Mouse (Mus musculus) urinary bladder, adult 2 months (tissue): Measurements from ENCODE around the gene Nudcd3. TPM values are rescaled to one million over a fixed set of nuclear protein-coding genes. Genes with fewer than 3 reads are reported as not detected.

ENCODE experiments used
- DNase-seq: peaks from one replicate; pipeline ENCODE4 v3.0.0; 2022; ENCODE audit warnings: low spot score
- polyA plus RNA-seq: library from polyadenylated mRNA; depleted of rRNA; stranded (reverse); fragments of >200 nt; gene quantifications from 2 replicates; pipeline ENCODE4 v1.2.3, GENCODE M21; 2012; rRNA removed

The Nudcd3 gene
- polyA plus RNA-seq, 1 experiment, result 49.9 TPM

- no peak for DNase-seq
These were observed 136.6 kb downstream of the Nudcd3 start for GRCm38 (mm10) chr11:6063501-6064214.

DNA sequence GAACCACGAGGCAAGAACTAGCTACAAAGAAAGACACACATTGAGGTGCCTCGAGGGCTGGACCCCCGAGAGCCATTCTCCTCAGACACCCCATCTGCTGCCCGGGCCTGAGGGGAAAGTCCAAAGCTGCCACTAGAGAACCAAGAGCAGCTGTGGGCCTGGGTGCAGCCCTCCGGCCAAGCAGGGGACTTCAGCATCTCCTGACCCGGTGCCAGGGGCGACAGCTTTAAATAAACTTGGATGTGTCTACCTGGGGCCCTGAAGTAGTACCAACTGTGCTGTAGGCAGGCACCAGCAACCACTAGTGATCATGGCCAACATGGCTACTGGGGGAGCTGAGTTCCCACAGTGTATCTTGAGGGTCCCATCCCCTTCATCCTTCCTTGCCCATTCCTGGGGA is 137.2 kb downstream of the Nudcd3 start:
- no peak for DNase-seq

DNA sequence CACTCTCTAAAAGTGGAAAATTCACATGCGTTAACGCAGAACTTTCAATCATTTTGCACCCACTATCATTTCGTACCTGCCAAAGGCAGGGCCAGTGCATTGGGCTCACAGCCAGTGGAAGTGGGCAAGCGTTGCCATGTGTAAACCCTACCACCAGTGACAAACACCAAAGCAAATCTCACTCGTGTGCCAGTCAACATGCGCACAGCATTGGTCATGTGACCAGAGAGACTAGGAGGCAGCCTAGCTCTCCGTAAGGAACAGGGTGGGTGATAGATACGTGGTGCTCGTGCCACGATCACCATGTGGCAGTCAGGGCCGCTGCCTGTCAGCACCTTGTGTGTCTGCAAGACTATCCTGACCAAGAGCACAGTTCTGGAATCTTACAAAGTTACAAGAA is 137.9 kb downstream of the Nudcd3 start:
- DNase-seq, result no peak

DNA sequence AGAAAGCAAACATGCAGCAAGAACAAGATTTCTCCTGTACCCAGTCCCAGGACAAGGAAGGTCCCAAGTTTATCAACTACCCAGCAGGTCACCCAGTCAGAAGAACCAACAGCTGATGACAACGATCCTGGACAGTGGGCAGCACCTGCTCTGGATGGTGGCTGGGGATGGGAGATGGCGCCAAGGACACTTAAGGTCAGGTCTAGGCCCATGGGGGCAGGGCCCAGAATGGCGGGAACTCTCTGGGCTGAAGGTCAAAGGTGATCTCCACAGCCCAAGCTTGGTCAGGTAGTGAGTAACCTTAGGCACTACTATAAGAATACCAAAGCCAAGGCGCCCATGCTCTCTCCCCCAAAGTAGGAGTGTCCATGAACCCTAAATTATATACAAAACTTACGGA is 138.3 kb downstream of the Nudcd3 start:
- DNase-seq, result no peak

DNA sequence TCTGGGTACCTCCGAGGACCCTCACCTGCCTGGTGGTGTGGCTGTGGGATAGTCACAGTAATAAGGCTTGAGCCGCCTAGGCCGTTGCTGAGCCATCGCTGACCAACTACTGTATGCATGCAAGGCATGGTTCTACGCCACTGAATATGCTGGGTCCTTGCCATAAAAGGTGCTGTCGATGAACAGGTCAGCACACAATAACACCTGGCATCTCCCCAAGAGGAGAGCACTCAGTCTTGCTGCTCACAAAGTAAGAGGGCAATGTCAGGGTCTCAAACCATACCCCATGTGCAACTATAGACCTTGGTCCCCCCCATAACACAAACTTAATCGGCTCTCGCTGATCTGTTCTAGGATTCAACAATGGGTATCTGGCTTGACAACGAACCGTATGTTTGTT is 141.1 kb downstream of the Nudcd3 start:
- no peak for DNase-seq

Other genes with a start within 250 kb of the Nudcd3 start
- gene Ykt6, start 244.7 kb downstream of the Nudcd3 start, polyA plus RNA-seq, result 35.5 and 45.1 TPM in 2 replicates
- 3.0 and 3.9 TPM in 2 replicates for gene Camk2b, start 134.1 kb downstream of the Nudcd3 start, polyA plus RNA-seq
- 0.31 and 0.32 TPM in 2 replicates for gene A730071L15Rik, start 386 bp downstream of the Nudcd3 start, polyA plus RNA-seq
- gene Npc1l1, start 29.7 kb upstream of the Nudcd3 start, polyA plus RNA-seq, result 0.16 and 0.18 TPM in 2 replicates
- 34.1 and 38.8 TPM in 2 replicates for gene Ddx56, start 67.4 kb upstream of the Nudcd3 start, polyA plus RNA-seq
- 83.0 and 98.1 TPM in 2 replicates for gene Tmed4, start 74.5 kb upstream of the Nudcd3 start, polyA plus RNA-seq
- gene Ogdh, start 91.2 kb upstream of the Nudcd3 start, polyA plus RNA-seq, result 94.0 and 133 TPM in 2 replicates
- gene Zmiz2, start 188.7 kb upstream of the Nudcd3 start, polyA plus RNA-seq, result 12.4 and 33.6 TPM in 2 replicates
- gene Ppia, start 215.0 kb upstream of the Nudcd3 start, polyA plus RNA-seq, result 1,961 and 2,442 TPM in 2 replicates
- 97.0 and 110 TPM in 2 replicates for gene H2afv, start 244.0 kb upstream of the Nudcd3 start, polyA plus RNA-seq